Mouse (Mus musculus) cerebellum, adult 2 months (tissue): Measurements from ENCODE around the gene Actn1. TPM values are rescaled to one million over a fixed set of nuclear protein-coding genes. Genes with fewer than 3 reads are reported as not detected.
A peak's percentile ranks its signal among the peaks of the same experiment; 100 is the strongest.

Experiments
- DNase-seq, 2 experiments: peaks; one replicate each; pipeline ENCODE4 v3.0.0; 2021
- H3K27ac ChIP-seq: fragments of 200-500 bp; 2 replicates; pipeline ENCODE4 v1.5.1; 2012; ENCODE audit warnings: low read length, control low read depth, inconsistent platforms; ENCODE audit not compliant: insufficient read depth
- H3K27me3 ChIP-seq: fragments of 200-500 bp; 2 replicates; pipeline ENCODE4 v1.6.1; 2012; ENCODE audit warnings: inconsistent platforms, mild to moderate bottlenecking, low read length, moderate library complexity; ENCODE audit not compliant: control insufficient read depth, insufficient read depth
- H3K4me1 ChIP-seq: fragments of 200-500 bp; 2 replicates; pipeline ENCODE4 v1.6.1; 2011; ENCODE audit warnings: low read length; ENCODE audit not compliant: control insufficient read depth, insufficient read depth
- H3K4me3 ChIP-seq: fragments of 200-500 bp; replicated peaks from 2 replicates; pipeline ENCODE3; 2011; ENCODE audit warnings: mild to moderate bottlenecking, low read depth, low read length, control low read depth; ENCODE audit not compliant: insufficient read depth
- CTCF ChIP-seq: fragments of 200-500 bp; IDR thresholded peaks from 2 replicates; pipeline ENCODE4 v1.5.1; 2011; ENCODE audit warnings: low read depth, mild to moderate bottlenecking, control low read depth, low read length, moderate library complexity, borderline replicate concordance; ENCODE audit not compliant: insufficient read depth
- POLR2A ChIP-seq: fragments of 200-500 bp; IDR thresholded peaks from 2 replicates; pipeline ENCODE4 v1.6.1; 2011; ENCODE audit warnings: low read length, control low read depth, borderline replicate concordance; ENCODE audit not compliant: insufficient read depth
- WGBS: fragments of 180-500 bp; shearing (Covaris S2); methylation state at CpG from one replicate; pipeline ENCODE4 v1.1.7; 2018; 5-methylcytosine and 5-hydroxymethylcytosine counted together
- polyA plus RNA-seq: library from polyadenylated mRNA; depleted of rRNA; stranded (reverse); fragments of >200 nt; gene quantifications from 2 replicates; pipeline ENCODE4 v1.2.3, GENCODE M21; 2012

Actn1 gene
- polyA plus RNA-seq, 1 experiment: 30.0 TPM

GRCm38 (mm10) chr12:80146227-80147223, 113.6 kb downstream of the Actn1 start:
- Histone ChIP-seq H3K27me3 (no peaks in the 10 kb centered on the region), H3K4me3 (no peak overlapping the region), H3K4me1 (no peaks in the 10 kb centered on the region), H3K27ac (no peak overlapping the region)
- DNase-seq: peak; percentile 56 to 68
- no peak for TF ChIP-seq POLR2A
- peak; percentile 76 for TF ChIP-seq CTCF
- WGBS: 42% methylated on average over 21 of the region's 21 CpGs

- H3K4me3 ChIP-seq: no peak overlapping the region
- 75% methylated on average over 8 of the region's 8 CpGs for WGBS
- no peaks in the 10 kb centered on the region for H3K4me1 ChIP-seq
- no peak overlapping the region for H3K27ac ChIP-seq
- H3K27me3 ChIP-seq: no peaks in the 10 kb centered on the region
- no peak for DNase-seq
- TF ChIP-seq POLR2A (no peak), CTCF (no peak)
These were observed 114.8 kb downstream of the Actn1 start for GRCm38 (mm10) chr12:80145365-80145764.

- WGBS: 78% methylated on average over 3 of the region's 3 CpGs
- H3K27me3 ChIP-seq: no peaks in the 10 kb centered on the region
- no peak overlapping the region for H3K4me3 ChIP-seq
- H3K27ac ChIP-seq: no peak overlapping the region
- no peaks in the 10 kb centered on the region for H3K4me1 ChIP-seq
- TF ChIP-seq CTCF (no peak), POLR2A (no peak)
- no peak for DNase-seq
These were observed 115.3 kb downstream of the Actn1 start for GRCm38 (mm10) chr12:80144846-80145245.

DNA sequence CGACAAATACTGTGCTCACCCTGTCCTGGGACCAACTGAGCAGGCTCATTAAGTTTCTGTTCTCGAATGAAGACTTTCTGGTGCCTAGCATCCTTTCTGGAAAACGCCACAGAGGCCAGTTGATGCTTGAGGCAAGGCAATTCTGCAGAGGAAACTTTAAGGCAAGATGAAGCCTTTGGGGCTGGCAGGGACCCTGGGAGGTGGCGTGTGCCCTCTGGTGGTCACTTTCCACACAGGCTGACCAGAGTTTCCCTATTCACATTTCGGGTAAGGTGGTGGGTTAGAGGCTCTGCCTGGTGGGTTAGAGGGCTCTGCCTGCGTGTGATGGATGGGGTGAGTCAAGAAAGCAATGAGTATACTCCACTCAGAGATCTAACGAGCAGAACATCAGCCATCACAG, 118.7 kb downstream of the Actn1 start:
- peak; percentile 34 to 58 for DNase-seq
- 19% methylated on average over 7 of the region's 7 CpGs for WGBS
- no peaks in the 10 kb centered on the region for H3K27me3 ChIP-seq

GRCm38 (mm10) chr12:80141011-80141410, 119.2 kb downstream of the Actn1 start:
- Histone ChIP-seq H3K27me3 (no peaks in the 10 kb centered on the region), H3K4me3 (no peak overlapping the region), H3K27ac (no peak overlapping the region), H3K4me1 (no peaks in the 10 kb centered on the region)
- WGBS: 62% methylated on average over 8 of the region's 8 CpGs
- no peak for DNase-seq
- TF ChIP-seq POLR2A: no peak
- TF ChIP-seq CTCF: no peak

More for the DNA sequence above, 118.7 kb downstream of the Actn1 start:
- no peak for TF ChIP-seq POLR2A
- TF ChIP-seq CTCF: peak; percentile 94
- Histone ChIP-seq H3K4me3 (no peak overlapping the region), H3K27ac (no peak overlapping the region), H3K4me1 (no peaks in the 10 kb centered on the region)

DNA sequence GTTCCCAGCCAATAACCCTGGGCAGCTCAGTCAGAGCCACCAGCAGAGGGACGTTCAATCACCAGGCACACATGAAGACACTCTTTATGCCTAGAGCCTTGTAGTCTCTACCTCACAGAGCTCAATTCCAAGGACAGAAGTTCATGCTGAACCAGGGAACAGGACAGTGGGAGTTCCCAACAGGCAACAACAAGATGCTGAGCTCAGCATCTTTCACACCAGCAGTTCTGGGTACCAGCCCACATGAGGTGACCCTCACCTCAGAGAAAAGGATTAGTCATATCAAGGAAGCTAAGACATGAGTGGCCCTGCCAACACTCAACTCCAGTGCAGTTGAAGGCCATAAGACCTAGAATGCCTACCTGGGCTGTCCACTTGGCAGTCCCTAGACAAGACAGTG, 122.4 kb downstream of the Actn1 start:
- H3K4me1 ChIP-seq: no peaks in the 10 kb centered on the region
- TF ChIP-seq POLR2A (no peak), CTCF (no peak)
- 13% methylated on average over 1 of the region's 1 CpGs for whole genome bisulfite sequencing

GRCm38 (mm10) chr12:80137246-80137645, 122.9 kb downstream of the Actn1 start:
- DNase-seq: no peak
- TF ChIP-seq POLR2A: no peak
- TF ChIP-seq CTCF: no peak
- Histone ChIP-seq H3K27me3 (no peaks in the 10 kb centered on the region), H3K27ac (no peak overlapping the region), H3K4me1 (no peaks in the 10 kb centered on the region), H3K4me3 (no peak overlapping the region)
- WGBS: 32% methylated on average over 6 of the region's 6 CpGs

More for the DNA sequence above, 122.4 kb downstream of the Actn1 start:
- DNase-seq: no peak
- Histone ChIP-seq H3K4me3 (no peak overlapping the region), H3K27ac (no peak overlapping the region), H3K27me3 (no peaks in the 10 kb centered on the region)
